In the genomic region with DNA sequence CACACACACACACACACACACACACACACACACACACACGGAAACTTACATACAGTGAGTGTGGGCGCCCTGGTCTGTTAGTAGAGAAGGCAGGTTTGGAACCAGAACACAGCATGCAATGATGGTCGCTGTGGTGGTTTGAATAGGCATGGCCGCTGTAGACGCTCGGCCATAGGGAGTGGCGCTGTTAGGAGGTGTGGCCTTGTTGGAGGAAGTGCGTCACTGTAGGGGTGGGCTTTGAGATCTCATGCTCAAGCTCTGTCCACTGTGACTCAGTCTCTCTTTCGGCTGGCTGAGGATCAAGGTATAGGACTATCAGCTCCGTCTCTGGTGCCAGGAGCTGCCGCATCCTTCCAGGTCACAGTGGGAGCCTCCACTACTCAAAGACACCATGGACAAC, we compare ENCODE assay signal across 24 mouse cellular contexts. TPM values are rescaled to one million over a fixed set of nuclear protein-coding genes. Genes with fewer than 3 reads are reported as not detected.
"Had no signal": no experiment of that assay in that cellular context is flagged by ENCODE, and none has a peak within 500 bp of the region (broad histone marks: within the 10 kb centered on the region; RNA-seq: fewer than 3 reads in every experiment).

No protein-coding gene starts in this region.

- H3K4me2 ChIP-seq: heart, embryonic 12.5 days; hindbrain, embryonic 13.5 days; hindbrain, embryonic 15.5 days; limb, embryonic 13.5 days; limb, embryonic 15.5 days; liver, embryonic 12.5 days had no signal

- H3K4me3 ChIP-seq: gastrocnemius, adult 2 months; heart, embryonic 10.5 days; heart, embryonic 12.5 days; hindbrain, embryonic 13.5 days; hindbrain, embryonic 15.5 days; layer of hippocampus, adult 2 months; left cerebral cortex, adult 2 months; limb, embryonic 13.5 days; limb, embryonic 15.5 days; liver, embryonic 12.5 days had no signal

- H3K27ac ChIP-seq: gastrocnemius, adult 2 months; heart, embryonic 10.5 days; hindbrain, embryonic 13.5 days; hindbrain, embryonic 15.5 days; hindbrain, postnatal 0 days; layer of hippocampus, adult 2 months; left cerebral cortex, adult 2 months; limb, embryonic 13.5 days; limb, embryonic 15.5 days; liver, embryonic 12.5 days; liver, embryonic 14.5 days had no signal

- H3K4me1 ChIP-seq: heart, embryonic 10.5 days; heart, embryonic 12.5 days; hindbrain, embryonic 13.5 days; limb, embryonic 13.5 days; limb, embryonic 15.5 days; liver, embryonic 12.5 days had no signal

- H3K27me3 ChIP-seq: heart, embryonic 12.5 days; hindbrain, embryonic 13.5 days; hindbrain, embryonic 15.5 days; limb, embryonic 13.5 days; limb, embryonic 15.5 days; liver, embryonic 12.5 days had no signal

- H3K36me3 ChIP-seq: heart, embryonic 10.5 days; heart, embryonic 12.5 days; hindbrain, embryonic 13.5 days; hindbrain, embryonic 15.5 days; limb, embryonic 13.5 days; limb, embryonic 15.5 days; liver, embryonic 12.5 days had no signal

- H3K9ac ChIP-seq: heart, embryonic 12.5 days; hindbrain, embryonic 13.5 days; hindbrain, embryonic 15.5 days; limb, embryonic 13.5 days; limb, embryonic 15.5 days; liver, embryonic 12.5 days; liver, embryonic 14.5 days had no signal

- DNase-seq: gastrocnemius, adult 2 months; gastrocnemius, postnatal 10 days; gastrocnemius, postnatal 25 days; heart, adult 18-20 months; heart, postnatal 14 days; heart, postnatal 36 days; kidney, adult 18-20 months; kidney, adult 8-10 months; kidney, postnatal 10 days; kidney, postnatal 25 days; kidney, postnatal 4 days had no signal

- H3K9me3 ChIP-seq: heart, embryonic 10.5 days; heart, embryonic 12.5 days; hindbrain, embryonic 13.5 days; hindbrain, embryonic 15.5 days; limb, embryonic 13.5 days; limb, embryonic 15.5 days; liver, embryonic 12.5 days had no signal

- ATAC-seq: hindbrain, postnatal 0 days; intestine, embryonic 16.5 days; liver, embryonic 12.5 days had no signal

RNA-seq across cellular contexts. Expression of gene Pmepa1, which starts 14.6 kb away (rescaled TPM):
- total RNA-seq: granulocyte monocyte progenitor cell, adult 5-6 weeks had no signal
